Mouse (Mus musculus) layer of hippocampus, adult 9-11 months (tissue): ENCODE measurements around the gene Il17d.
A peak's percentile ranks its signal among the peaks of the same experiment; 100 is the strongest.

Experiments used
- DNase-seq: peaks from one replicate; pipeline ENCODE4 v3.0.0; 2022

The Il17d gene

GRCm38 (mm10) chr14:57524671-57525387 is at the start of gene Il17d:
TSS of gene Il17d (plus strand) at chr14:57524777.
- no peak for DNase-seq

- DNase-seq = peak; percentile 71
These were observed 49.5 kb upstream of the Il17d start for GRCm38 (mm10) chr14:57475057-57475456.

GRCm38 (mm10) chr14:57482262-57482661 is 42.3 kb upstream of the Il17d start:
- no peak for DNase-seq

- no peak for DNase-seq
These were observed 40.4 kb upstream of the Il17d start for GRCm38 (mm10) chr14:57484183-57484582.

GRCm38 (mm10) chr14:57489696-57490095 is 34.9 kb upstream of the Il17d start:
- no peak for DNase-seq

- DNase-seq = no peak
These were observed 30.7 kb upstream of the Il17d start for GRCm38 (mm10) chr14:57493840-57494239.

- DNase-seq = no peak
These were observed 20.8 kb upstream of the Il17d start for GRCm38 (mm10) chr14:57503729-57504128.

GRCm38 (mm10) chr14:57509554-57509953 is 15.0 kb upstream of the Il17d start:
- DNase-seq = peak; percentile 35

- DNase-seq = no peak
These were observed 9.3 kb upstream of the Il17d start for GRCm38 (mm10) chr14:57515156-57515762.

GRCm38 (mm10) chr14:57517001-57517400 is 7.6 kb upstream of the Il17d start:
- peak; percentile 58 for DNase-seq

GRCm38 (mm10) chr14:57523762-57524161 is 815 bp upstream of the Il17d start:
- DNase-seq = no peak

GRCm38 (mm10) chr14:57525388-57526049 is 942 bp downstream of the Il17d start:
- DNase-seq = peak; percentile 88

GRCm38 (mm10) chr14:57526050-57526623 is 1.6 kb downstream of the Il17d start:
- no peak for DNase-seq

GRCm38 (mm10) chr14:57527122-57527521 is 2.5 kb downstream of the Il17d start:
- no peak for DNase-seq

GRCm38 (mm10) chr14:57527598-57527997 is 3.0 kb downstream of the Il17d start:
- no peak for DNase-seq

- peak; percentile 67 for DNase-seq
These were observed 4.7 kb downstream of the Il17d start for GRCm38 (mm10) chr14:57529086-57529785.

- DNase-seq = no peak
These were observed 5.4 kb downstream of the Il17d start for GRCm38 (mm10) chr14:57529786-57530515.

GRCm38 (mm10) chr14:57532577-57532976 is 8.0 kb downstream of the Il17d start:
- no peak for DNase-seq

GRCm38 (mm10) chr14:57533214-57533613 is 8.6 kb downstream of the Il17d start:
- no peak for DNase-seq

- no peak for DNase-seq
These were observed 9.3 kb downstream of the Il17d start for GRCm38 (mm10) chr14:57533841-57534240.

- DNase-seq = no peak
These were observed 9.8 kb downstream of the Il17d start for GRCm38 (mm10) chr14:57534346-57534745.

GRCm38 (mm10) chr14:57534961-57535360 is 10.4 kb downstream of the Il17d start:
- no peak for DNase-seq
